Mouse (Mus musculus) testis, adult 10 weeks (tissue): ENCODE data around the gene Cplane1. TPM values are rescaled to one million over a fixed set of nuclear protein-coding genes. Genes with fewer than 3 reads are reported as not detected.

Source experiments
- polyA plus RNA-seq: library from polyadenylated mRNA; stranded (reverse); fragments of 350-450 nt; fragmentation: Illumina TruSeq; extraction: RNeasy Lipid Tissue Mini Kit (QIAGEN cat#74804); gene quantifications from one replicate; pipeline ENCODE4 v1.2.3, GENCODE M21; 2014; ENCODE audit warnings: low read depth, low replicate concordance

Gene Cplane1
- 37.8 TPM for polyA plus RNA-seq

DNA sequence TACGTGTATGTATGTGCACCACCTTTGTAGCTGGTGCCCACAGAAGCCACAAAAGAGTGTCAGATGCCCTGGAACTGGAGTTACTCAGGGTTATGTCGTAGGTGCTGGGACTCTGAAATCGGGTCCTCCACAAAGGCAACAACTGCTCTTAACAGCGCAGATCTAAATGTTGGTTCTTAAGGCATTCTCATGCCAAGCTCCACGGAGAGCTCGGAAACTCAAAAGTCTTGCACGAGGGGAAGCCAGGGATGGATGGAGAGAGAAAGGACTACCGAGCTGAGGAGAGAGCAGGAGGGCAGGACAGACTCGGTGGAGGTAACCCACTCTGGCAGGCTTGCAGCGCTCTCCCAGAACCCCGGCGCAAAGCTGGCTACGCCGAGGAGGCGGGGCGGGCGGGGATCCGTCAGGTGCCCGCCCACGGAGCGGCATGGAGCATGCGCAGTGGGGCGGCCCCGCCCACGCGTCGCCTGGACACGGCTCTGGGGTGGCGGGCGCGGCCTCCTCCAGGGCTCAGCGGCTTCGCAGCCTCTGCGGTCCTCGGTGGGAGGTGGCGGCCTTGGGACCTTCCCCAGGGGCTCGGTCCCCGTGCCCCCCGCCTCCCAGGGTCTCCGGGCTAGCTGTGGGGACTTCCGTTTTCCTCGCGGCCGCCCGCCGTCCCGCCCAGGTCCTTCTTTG, at the start of gene Cplane1:
Cplane1 (plus strand) TSS at position 516 of the 675 bp plus-strand sequence.

Other genes with a start within 250 kb of the Cplane1 start
- 64.9 TPM for gene Wdr70, start 69.9 kb upstream of the Cplane1 start, polyA plus RNA-seq
- 48.8 TPM for gene Nup155, start 59.8 kb upstream of the Cplane1 start, polyA plus RNA-seq